Mouse (Mus musculus): ENCODE data around the gene Cul7. TPM values are rescaled to one million over a fixed set of nuclear protein-coding genes. Genes with fewer than 3 reads are reported as not detected.

The Cul7 gene
- polyA plus RNA-seq, 1 experiment from 2014 or later: 41.9 TPM

DNA sequence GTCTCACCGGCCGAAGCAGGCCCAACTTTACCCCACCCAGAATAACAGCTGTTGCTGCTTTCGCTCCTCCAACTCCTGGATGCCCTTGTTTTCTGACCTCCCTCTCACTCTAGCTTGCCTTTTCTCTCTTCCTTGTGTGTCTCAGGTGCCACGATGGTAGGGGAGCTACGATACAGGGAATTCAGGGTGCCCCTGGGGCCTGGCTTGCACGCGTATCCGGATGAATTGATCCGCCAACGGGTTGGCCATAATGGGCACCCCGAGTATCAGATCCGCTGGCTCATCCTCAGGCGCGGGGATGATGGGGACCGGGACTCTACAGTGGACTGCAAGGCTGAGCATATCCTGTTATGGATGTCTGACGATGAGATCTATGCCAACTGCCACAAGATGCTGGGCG, 1.2 kb downstream of the Cul7 start:
- Histone ChIP-seq H3K36me3 (ENCODE audit: control insufficient read depth, insufficient read depth, low read length) (peaks cover 20% of the 10 kb centered on the region), H3K27me3 (ENCODE audit: control insufficient read depth, insufficient read depth, low read depth, low read length) (no peaks in the 10 kb centered on the region), H3K9ac (ENCODE audit: low read depth, low read length) (peak overlapping the region; percentile 93), H3K27ac (ENCODE audit: low read length) (peak overlapping the region; percentile 95), H3K4me1 (ENCODE audit: control insufficient read depth, insufficient read depth, low read length) (peaks cover 31% of the 10 kb centered on the region), H3K9me3 (replicated peaks; ENCODE audit: control insufficient read depth, low read length, poor library complexity, severe bottlenecking) (no peaks in the 10 kb centered on the region), H3K4me2 (ENCODE audit: low read length) (peak overlapping the region; percentile 88), H3K4me3 (ENCODE audit: low read depth, low read length) (peak overlapping the region; percentile 71)
- WGBS: 69% methylated on average over 17 of the region's 17 CpGs
- no peak for ATAC-seq

DNA sequence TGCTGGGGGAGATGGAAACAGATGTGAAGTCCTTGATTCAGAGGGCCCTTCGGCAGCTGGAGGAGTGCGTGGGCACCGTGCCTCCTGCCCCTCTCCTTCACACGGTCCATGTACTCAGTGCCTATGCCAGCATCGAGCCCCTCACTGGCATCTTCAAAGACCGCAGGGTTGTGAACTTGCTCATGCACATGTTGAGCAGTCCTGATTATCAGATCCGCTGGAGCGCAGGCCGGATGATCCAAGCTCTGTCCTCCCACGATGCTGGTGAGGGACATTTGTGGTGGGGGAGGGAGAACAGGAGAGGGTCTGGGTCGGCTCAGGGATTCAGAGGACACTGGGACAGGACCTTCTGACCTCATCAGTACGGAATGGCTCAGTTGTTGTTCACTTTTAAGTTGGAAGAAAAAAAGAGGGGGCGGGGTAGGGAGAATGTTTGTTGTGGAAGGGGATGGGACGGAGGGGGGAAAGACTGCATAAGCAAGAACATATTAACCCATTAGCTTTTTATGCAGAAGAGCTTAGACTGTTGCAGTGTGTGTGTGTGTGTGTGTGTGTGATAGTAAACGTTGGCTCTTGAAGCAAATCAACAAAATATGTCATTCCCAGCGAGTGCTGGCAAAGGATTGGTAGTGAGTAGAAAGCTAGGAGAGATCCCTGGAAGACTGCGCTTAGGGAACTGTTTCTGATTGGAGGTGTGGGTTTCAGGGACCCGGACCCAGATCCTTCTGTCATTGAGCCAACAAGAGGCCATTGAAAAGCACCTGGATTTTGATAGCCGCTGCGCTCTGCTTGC, 1.8 kb downstream of the Cul7 start:
- Histone ChIP-seq H3K4me1 (ENCODE audit: control insufficient read depth, insufficient read depth, low read length) (peaks cover 27% of the 10 kb centered on the region), H3K9me3 (replicated peaks; ENCODE audit: control insufficient read depth, low read length, poor library complexity, severe bottlenecking) (no peaks in the 10 kb centered on the region), H3K36me3 (ENCODE audit: control insufficient read depth, insufficient read depth, low read length) (peaks cover 24% of the 10 kb centered on the region), H3K9ac (ENCODE audit: low read depth, low read length) (peak overlapping the region; percentile 93), H3K4me3 (ENCODE audit: low read depth, low read length) (peak overlapping the region; percentile 71), H3K4me2 (ENCODE audit: low read length) (peak overlapping the region; percentile 88), H3K27ac (ENCODE audit: low read length) (no peak overlapping the region), H3K27me3 (ENCODE audit: control insufficient read depth, insufficient read depth, low read depth, low read length) (no peaks in the 10 kb centered on the region)
- ATAC-seq: no peak
- 77% methylated on average over 20 of the region's 20 CpGs for WGBS

DNA sequence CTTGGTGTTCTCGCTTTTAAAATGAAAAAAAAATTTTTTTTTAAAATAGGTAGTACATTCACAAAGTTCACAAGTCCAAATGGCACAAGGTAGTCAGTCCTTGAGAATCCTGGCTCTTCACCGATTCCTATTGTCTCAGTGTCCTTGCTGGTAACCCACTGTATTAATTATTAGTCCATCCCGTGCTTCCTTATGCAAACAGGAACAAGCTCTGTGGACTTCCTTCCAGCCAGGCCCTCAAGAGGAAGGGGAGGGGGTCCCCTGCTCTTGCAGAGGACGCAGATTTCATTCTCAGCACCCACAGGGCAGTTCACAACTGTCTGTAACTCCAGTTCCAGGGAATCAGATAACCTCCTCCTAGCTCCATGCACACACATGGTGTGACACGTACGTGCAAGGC, 5.9 kb downstream of the Cul7 start:
- Histone ChIP-seq H3K4me3 (ENCODE audit: low read depth, low read length) (no peak overlapping the region), H3K9me3 (replicated peaks; ENCODE audit: control insufficient read depth, low read length, poor library complexity, severe bottlenecking) (no peaks in the 10 kb centered on the region), H3K36me3 (ENCODE audit: control insufficient read depth, insufficient read depth, low read length) (peaks cover 53% of the 10 kb centered on the region), H3K27me3 (ENCODE audit: control insufficient read depth, insufficient read depth, low read depth, low read length) (no peaks in the 10 kb centered on the region), H3K27ac (ENCODE audit: low read length) (no peak overlapping the region), H3K9ac (ENCODE audit: low read depth, low read length) (no peak overlapping the region), H3K4me2 (ENCODE audit: low read length) (no peak overlapping the region), H3K4me1 (ENCODE audit: control insufficient read depth, insufficient read depth, low read length) (peaks cover 14% of the 10 kb centered on the region)
- 89% methylated on average over 6 of the region's 6 CpGs for WGBS
- no peak for ATAC-seq

DNA sequence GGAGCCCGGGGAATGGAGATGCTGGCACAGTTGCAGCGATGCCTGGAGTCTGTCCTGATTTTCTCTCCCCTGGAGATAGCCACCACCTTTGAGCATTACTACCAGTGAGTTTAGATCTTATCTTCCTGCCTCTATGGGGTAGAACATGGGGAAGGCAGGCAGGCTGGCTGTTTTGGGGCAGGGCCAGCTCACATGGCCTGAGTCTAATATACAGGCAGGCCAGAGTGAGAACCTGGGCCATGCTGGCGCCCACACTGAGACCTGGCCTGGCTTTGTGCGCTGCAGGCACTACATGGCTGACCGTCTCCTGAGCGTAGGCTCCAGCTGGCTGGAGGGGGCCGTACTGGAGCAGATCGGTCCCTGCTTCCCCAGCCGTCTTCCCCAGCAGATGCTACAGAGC, 11.2 kb downstream of the Cul7 start:
- H3K27ac ChIP-seq (ENCODE audit: low read length): no peak overlapping the region
- H3K9me3 ChIP-seq (replicated peaks; ENCODE audit: control insufficient read depth, low read length, poor library complexity, severe bottlenecking): no peaks in the 10 kb centered on the region
- no peak overlapping the region for H3K9ac ChIP-seq (ENCODE audit: low read depth, low read length)
- H3K36me3 ChIP-seq (ENCODE audit: control insufficient read depth, insufficient read depth, low read length): peaks cover 64% of the 10 kb centered on the region
- ATAC-seq: no peak
- no peaks in the 10 kb centered on the region for H3K4me1 ChIP-seq (ENCODE audit: control insufficient read depth, insufficient read depth, low read length)
- no peak overlapping the region for H3K4me3 ChIP-seq (ENCODE audit: low read depth, low read length)
- H3K4me2 ChIP-seq (ENCODE audit: low read length): no peak overlapping the region
- no peaks in the 10 kb centered on the region for H3K27me3 ChIP-seq (ENCODE audit: control insufficient read depth, insufficient read depth, low read depth, low read length)
- 93% methylated on average over 9 of the region's 9 CpGs for WGBS

DNA sequence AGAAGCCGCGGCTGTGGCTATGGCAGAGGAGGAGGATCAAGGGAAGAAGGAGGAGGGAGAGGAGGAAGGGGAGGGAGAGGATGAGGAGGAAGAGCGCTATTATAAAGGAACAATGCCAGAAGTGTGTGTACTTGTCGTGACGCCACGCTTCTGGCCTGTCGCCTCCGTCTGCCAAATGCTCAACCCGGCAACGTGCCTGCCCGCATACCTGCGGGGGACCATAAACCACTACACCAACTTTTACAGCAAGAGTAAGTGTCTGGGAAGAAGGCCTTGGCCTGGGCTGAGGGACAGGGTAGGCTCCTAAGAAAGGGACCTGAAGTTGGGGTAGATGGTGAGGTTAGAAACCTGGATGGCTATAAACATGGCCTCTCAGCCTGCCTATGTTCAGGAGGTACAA, 11.8 kb downstream of the Cul7 start:
- WGBS: 92% methylated on average over 12 of the region's 12 CpGs
- no peaks in the 10 kb centered on the region for H3K27me3 ChIP-seq (ENCODE audit: control insufficient read depth, insufficient read depth, low read depth, low read length)
- peaks cover 66% of the 10 kb centered on the region for H3K36me3 ChIP-seq (ENCODE audit: control insufficient read depth, insufficient read depth, low read length)

DNA sequence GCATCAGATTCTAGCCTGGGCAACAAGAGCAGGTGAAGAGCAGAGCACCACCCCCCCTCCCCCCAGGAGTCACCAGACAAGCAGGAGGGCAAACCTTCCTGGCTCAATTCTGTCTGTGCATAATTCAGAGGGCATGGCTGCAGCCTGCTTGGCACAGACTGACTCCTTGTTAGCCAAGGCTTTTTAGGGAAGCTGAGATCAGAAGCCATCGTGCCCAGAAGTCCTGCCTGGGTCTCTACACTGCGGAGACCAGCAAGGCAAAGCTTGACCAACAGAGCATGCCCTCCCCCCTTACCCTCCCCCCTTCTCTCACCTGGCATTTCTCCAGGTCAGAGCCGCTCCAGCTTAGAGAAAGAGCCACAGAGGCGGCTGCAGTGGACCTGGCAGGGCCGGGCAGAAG, 12.6 kb downstream of the Cul7 start:
- 95% methylated on average over 5 of the region's 5 CpGs for WGBS
- no peaks in the 10 kb centered on the region for H3K4me1 ChIP-seq (ENCODE audit: control insufficient read depth, insufficient read depth, low read length)
- H3K27me3 ChIP-seq (ENCODE audit: control insufficient read depth, insufficient read depth, low read depth, low read length): no peaks in the 10 kb centered on the region
- H3K27ac ChIP-seq (ENCODE audit: low read length): no peak overlapping the region
- H3K9ac ChIP-seq (ENCODE audit: low read depth, low read length): no peak overlapping the region
- ATAC-seq: no peak
- H3K4me3 ChIP-seq (ENCODE audit: low read depth, low read length): no peak overlapping the region
- no peak overlapping the region for H3K4me2 ChIP-seq (ENCODE audit: low read length)
- peaks cover 63% of the 10 kb centered on the region for H3K36me3 ChIP-seq (ENCODE audit: control insufficient read depth, insufficient read depth, low read length)
- no peaks in the 10 kb centered on the region for H3K9me3 ChIP-seq (replicated peaks; ENCODE audit: control insufficient read depth, low read length, poor library complexity, severe bottlenecking)

More for the DNA sequence above, 11.8 kb downstream of the Cul7 start:
- no peak overlapping the region for H3K9ac ChIP-seq (ENCODE audit: low read depth, low read length)
- H3K4me2 ChIP-seq (ENCODE audit: low read length): no peak overlapping the region
- H3K9me3 ChIP-seq (replicated peaks; ENCODE audit: control insufficient read depth, low read length, poor library complexity, severe bottlenecking): no peaks in the 10 kb centered on the region
- no peak overlapping the region for H3K4me3 ChIP-seq (ENCODE audit: low read depth, low read length)
- no peaks in the 10 kb centered on the region for H3K4me1 ChIP-seq (ENCODE audit: control insufficient read depth, insufficient read depth, low read length)
- ATAC-seq: no peak
- no peak overlapping the region for H3K27ac ChIP-seq (ENCODE audit: low read length)

DNA sequence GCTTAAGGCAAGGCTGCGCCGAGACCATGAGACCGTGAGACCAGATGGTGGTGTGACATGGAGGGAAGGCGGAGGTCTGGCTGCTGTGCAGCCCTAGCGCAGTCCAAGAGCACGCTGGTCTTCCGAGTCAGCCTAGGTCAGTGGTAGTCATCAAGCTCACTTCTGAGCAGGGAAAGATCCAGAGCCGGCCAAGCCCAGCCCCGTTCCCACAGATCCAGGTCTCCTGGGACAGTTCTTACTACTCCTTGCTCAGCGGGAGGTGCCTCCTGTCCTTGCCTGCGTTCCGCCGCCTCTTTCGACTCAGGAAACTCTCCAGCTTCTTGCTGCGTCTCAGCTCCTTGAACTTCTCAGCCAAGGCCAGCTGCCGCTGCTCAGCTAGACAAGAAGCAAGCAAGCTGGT, 17.6 kb downstream of the Cul7 start:
- Histone ChIP-seq H3K9ac (ENCODE audit: low read depth, low read length) (no peak overlapping the region), H3K4me3 (ENCODE audit: low read depth, low read length) (no peak overlapping the region), H3K27ac (ENCODE audit: low read length) (no peak overlapping the region), H3K9me3 (replicated peaks; ENCODE audit: control insufficient read depth, low read length, poor library complexity, severe bottlenecking) (no peaks in the 10 kb centered on the region), H3K4me2 (ENCODE audit: low read length) (no peak overlapping the region), H3K36me3 (ENCODE audit: control insufficient read depth, insufficient read depth, low read length) (peaks cover 46% of the 10 kb centered on the region), H3K27me3 (ENCODE audit: control insufficient read depth, insufficient read depth, low read depth, low read length) (no peaks in the 10 kb centered on the region), H3K4me1 (ENCODE audit: control insufficient read depth, insufficient read depth, low read length) (peaks cover under 1% of the 10 kb centered on the region)
- ATAC-seq: no peak
- WGBS: 95% methylated on average over 16 of the region's 16 CpGs

DNA sequence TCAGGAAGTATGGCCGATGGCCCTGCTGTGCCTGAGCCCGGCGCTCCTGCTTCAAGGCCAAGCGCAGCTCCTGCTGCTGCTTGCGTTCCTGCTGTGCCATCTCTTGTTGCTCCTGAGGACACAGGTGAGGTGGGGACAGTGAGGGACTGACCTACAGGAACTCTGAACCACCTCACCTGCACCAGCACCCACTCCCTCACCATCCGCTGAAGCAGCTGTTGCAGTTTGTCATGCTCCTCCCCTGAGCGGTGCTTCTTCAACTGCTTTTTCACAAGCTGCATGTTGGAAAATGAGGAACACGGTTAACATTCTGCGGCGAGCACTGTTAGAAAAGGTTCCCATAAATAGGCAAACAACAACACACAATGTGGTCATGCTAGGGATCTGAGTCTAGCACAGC, 19.8 kb downstream of the Cul7 start:
- H3K4me1 ChIP-seq (ENCODE audit: control insufficient read depth, insufficient read depth, low read length): peaks cover 18% of the 10 kb centered on the region
- H3K9me3 ChIP-seq (replicated peaks; ENCODE audit: control insufficient read depth, low read length, poor library complexity, severe bottlenecking): no peaks in the 10 kb centered on the region
- no peak overlapping the region for H3K27ac ChIP-seq (ENCODE audit: low read length)
- H3K36me3 ChIP-seq (ENCODE audit: control insufficient read depth, insufficient read depth, low read length): peaks cover 31% of the 10 kb centered on the region
- WGBS: 98% methylated on average over 10 of the region's 10 CpGs
- H3K9ac ChIP-seq (ENCODE audit: low read depth, low read length): no peak overlapping the region
- no peaks in the 10 kb centered on the region for H3K27me3 ChIP-seq (ENCODE audit: control insufficient read depth, insufficient read depth, low read depth, low read length)
- no peak overlapping the region for H3K4me3 ChIP-seq (ENCODE audit: low read depth, low read length)
- H3K4me2 ChIP-seq (ENCODE audit: low read length): no peak overlapping the region
- ATAC-seq: no peak

DNA sequence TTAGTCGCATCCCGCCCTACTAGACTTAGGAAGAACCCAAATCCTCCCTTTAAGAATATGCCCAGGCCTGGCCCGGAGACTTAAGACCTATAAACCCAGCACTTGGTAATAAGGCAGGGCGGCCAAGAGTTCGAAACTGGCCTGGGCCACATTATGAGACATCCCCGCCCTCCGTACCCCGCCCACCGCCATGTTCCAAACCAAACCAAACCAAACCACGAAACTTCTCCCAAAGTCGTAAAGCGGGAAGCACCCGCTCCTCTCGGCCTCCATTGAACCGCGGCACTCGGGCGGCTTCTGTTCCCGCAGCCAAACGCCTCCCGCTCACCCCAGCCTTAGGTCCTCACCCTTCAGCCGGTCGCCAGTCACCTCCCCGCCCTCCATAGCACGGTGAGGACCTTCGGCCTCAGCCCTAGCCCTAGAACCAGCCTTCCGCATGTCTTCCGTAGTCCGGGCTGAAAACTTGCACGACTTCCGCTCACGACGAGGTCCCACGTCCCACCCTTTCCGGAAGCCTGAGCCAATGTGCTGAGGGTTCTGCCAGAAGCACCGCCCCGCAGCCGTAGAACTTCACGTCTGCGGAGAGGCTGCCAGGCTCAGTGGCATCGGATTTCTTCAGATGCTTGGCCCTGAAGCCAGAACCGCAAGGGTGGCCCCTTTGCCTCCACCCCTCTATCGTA, 23.9 kb downstream of the Cul7 start, which contains the start of gene Rrp36:
TSS of gene Rrp36 (minus strand) at position 503 of the 680 bp plus-strand sequence.
- Histone ChIP-seq H3K4me2 (ENCODE audit: low read length) (peak within 1 kb of the TSS; percentile 89), H3K36me3 (ENCODE audit: control insufficient read depth, insufficient read depth, low read length) (peaks cover 34% of the 10 kb centered on the region), H3K27me3 (ENCODE audit: control insufficient read depth, insufficient read depth, low read depth, low read length) (no peaks in the 10 kb centered on the region), H3K9ac (ENCODE audit: low read depth, low read length) (peak within 1 kb of the TSS; percentile 69), H3K4me1 (ENCODE audit: control insufficient read depth, insufficient read depth, low read length) (peaks cover 25% of the 10 kb centered on the region), H3K9me3 (replicated peaks; ENCODE audit: control insufficient read depth, low read length, poor library complexity, severe bottlenecking) (no peaks in the 10 kb centered on the region), H3K27ac (ENCODE audit: low read length) (peak within 1 kb of the TSS; percentile 72), H3K4me3 (ENCODE audit: low read depth, low read length) (peak within 1 kb of the TSS; percentile 88)
- peak; percentile 91 for ATAC-seq
- WGBS: under 1% methylated on average over 43 of the region's 43 CpGs
